Mouse (Mus musculus): Measurements from ENCODE around the gene Ccdc136.

DNA sequence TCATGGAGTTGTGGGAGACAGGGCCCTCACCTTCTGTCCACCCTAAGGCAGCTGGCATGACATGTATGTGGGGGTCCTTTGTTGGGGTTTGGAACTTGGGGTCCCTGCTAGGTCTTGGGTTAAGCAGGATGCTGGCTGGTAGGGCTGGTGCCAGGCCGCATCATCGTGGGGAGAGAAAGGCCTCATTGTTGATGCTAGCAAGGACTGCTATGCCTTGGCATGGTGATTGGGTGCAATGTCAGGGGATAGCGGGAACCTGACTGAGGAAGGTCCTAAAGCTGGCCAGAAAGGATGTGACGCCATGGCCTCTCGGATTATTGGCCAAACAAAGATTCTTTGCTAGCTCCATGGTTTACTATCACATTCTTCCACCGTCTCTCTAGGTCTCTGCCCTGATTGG, 43.7 kb downstream of the Ccdc136 start:
- TF ChIP-seq POLR2A (IDR thresholded peaks at IDR 0.05; ENCODE audit: borderline replicate concordance, low read depth, low read length) (no peak), CTCF (IDR thresholded peaks at IDR 0.05; ENCODE audit: low read depth, low read length) (no peak)
